Mouse (Mus musculus) limb, embryonic 14.5 days (tissue): Measurements from ENCODE around the gene Gm364. TPM values are rescaled to one million over a fixed set of nuclear protein-coding genes. Genes with fewer than 3 reads are reported as not detected.

Source experiments
- ATAC-seq: fragments of 200-750 bp; cut with Nextera tagmentation; 2 replicates; pipeline ENCODE4 v1.8.0; 2017; ENCODE audit warnings: low read depth, moderate number of reproducible peaks, moderate TSS enrichment; ENCODE audit not compliant: low FRiP score
- DNase-seq: peaks from one replicate; pipeline ENCODE4 v3.0.0-alpha.2; 2015; ENCODE audit warnings: low spot score
- H3K27ac ChIP-seq: fragments of 300-500 bp; sonication (generic); replicated peaks from 2 replicates; pipeline ENCODE4 v1.5.1; 2014; ENCODE audit warnings: low read depth, mild to moderate bottlenecking, low read length, moderate library complexity, mixed read lengths
- H3K27me3 ChIP-seq: fragments of 300-500 bp; sonication (generic); 2 replicates; pipeline ENCODE4 v1.6.1; 2014; ENCODE audit warnings: low read length, mixed read lengths; ENCODE audit not compliant: control insufficient read depth, insufficient read depth
- H3K36me3 ChIP-seq: fragments of 300-500 bp; sonication (generic); 2 replicates; pipeline ENCODE4 v1.6.1; 2014; ENCODE audit warnings: mild to moderate bottlenecking, low read length, moderate library complexity, mixed read lengths; ENCODE audit not compliant: control insufficient read depth, insufficient read depth
- H3K4me1 ChIP-seq: fragments of 300-500 bp; sonication (generic); 2 replicates; pipeline ENCODE4 v1.6.1; 2014; ENCODE audit warnings: antibody characterized with exemption, low read length, mixed read lengths; ENCODE audit not compliant: control insufficient read depth, insufficient read depth
- H3K4me2 ChIP-seq: fragments of 300-500 bp; sonication (generic); replicated peaks from 2 replicates; pipeline ENCODE4 v1.6.1; 2014; ENCODE audit warnings: low read depth, mild to moderate bottlenecking, low read length, moderate library complexity; ENCODE audit not compliant: severe bottlenecking
- H3K4me3 ChIP-seq: fragments of 300-500 bp; sonication (generic); replicated peaks from 2 replicates; pipeline ENCODE4 v1.5.1; 2014; ENCODE audit warnings: low read length
- H3K9ac ChIP-seq: fragments of 300-500 bp; sonication (generic); 2 replicates; pipeline ENCODE4 v1.6.1; 2014; ENCODE audit warnings: mild to moderate bottlenecking, low read depth, low read length, moderate library complexity; ENCODE audit not compliant: severe bottlenecking
- H3K9me3 ChIP-seq: fragments of 300-500 bp; sonication (generic); 2 replicates; pipeline ENCODE4 v1.6.1; 2016; ENCODE audit warnings: low read length; ENCODE audit not compliant: control insufficient read depth
- POLR2A ChIP-seq: fragments of 200-500 bp; IDR thresholded peaks from 2 replicates; pipeline ENCODE4 v1.8.0; 2012; ENCODE audit warnings: inconsistent platforms, mild to moderate bottlenecking, moderate library complexity, borderline replicate concordance; ENCODE audit not compliant: insufficient read depth, insufficient read length; ENCODE audit errors: extremely low read depth
- WGBS: fragments of 180-500 bp; shearing (Covaris S2); extraction: QIAGEN DNeasy Blood & Tissue Kit; methylation state at CpG from one replicate; pipeline ENCODE4 v1.1.7; 2014; 5-methylcytosine and 5-hydroxymethylcytosine counted together
- polyA plus RNA-seq, 2 experiments: library from polyadenylated mRNA; depleted of rRNA in 1 of 2; stranded (reverse) in 1 of 2; unstranded in 1 of 2; fragments of >200 nt; fragmentation: Nextera tagmentation in 1 of 2; extraction: Ambion mirVana in 1 of 2; gene quantifications; 2 replicates each; pipeline versions ENCODE4 v1.2.1 to v1.2.3; 2012 to 2014

Gm364 gene
- polyA plus RNA-seq, 2 experiments = not detected

DNA sequence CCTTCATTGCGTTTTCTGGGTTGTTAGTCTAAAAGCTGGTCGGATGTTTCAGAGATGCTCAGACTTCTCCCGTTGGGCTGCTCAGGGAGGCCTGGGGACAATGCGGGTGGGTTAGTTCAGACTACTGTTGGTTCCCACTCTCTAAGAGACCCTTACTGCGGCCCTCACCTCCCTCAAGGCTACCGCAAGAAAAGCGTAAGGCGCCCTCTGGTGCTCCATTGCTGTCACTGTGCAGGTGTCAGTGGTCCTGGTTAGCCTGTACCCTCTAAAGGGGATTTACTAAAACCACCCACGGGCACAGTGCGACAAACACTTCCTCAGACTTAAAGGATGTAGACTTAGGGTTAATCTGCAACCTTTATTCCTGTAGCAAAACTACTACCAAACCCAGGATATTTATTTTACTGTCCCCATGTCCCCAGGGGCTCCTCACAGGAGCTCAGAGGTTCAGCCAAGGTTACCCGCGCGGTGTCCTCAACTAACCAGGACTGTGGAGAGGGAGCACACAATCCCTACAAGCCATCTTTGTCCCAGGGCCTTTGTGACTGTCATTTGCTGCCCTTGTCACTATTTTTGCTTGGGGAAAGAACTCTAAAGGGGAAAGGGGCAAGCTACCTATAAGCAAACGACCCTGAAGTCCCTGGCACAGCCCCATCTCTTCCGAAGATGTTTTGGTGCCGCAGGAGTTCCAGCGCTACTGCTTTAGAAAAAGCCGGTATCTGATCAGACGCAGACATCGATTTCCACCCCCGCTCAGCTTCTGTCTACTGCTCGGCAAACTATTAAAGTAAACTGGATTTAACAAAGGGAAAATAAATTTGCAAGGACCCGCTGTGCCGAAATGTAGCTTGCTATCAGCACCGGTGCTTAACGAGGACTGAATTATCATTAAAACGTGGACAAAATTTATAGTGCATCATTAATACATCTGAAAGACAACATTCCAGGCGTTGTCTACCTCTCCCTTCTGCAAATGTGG, 112.5 kb downstream of the Gm364 start:
- H3K9ac ChIP-seq = no peak overlapping the region
- ATAC-seq = no peak
- WGBS = 30% methylated on average over 28 of the region's 28 CpGs
- H3K9me3 ChIP-seq = no peaks in the 10 kb centered on the region
- no peak overlapping the region for H3K27ac ChIP-seq
- H3K27me3 ChIP-seq = no peaks in the 10 kb centered on the region
- no peak overlapping the region for H3K4me3 ChIP-seq
- H3K4me1 ChIP-seq = no peaks in the 10 kb centered on the region
- no peak overlapping the region; the same call in 1 of the 2 replicates for H3K4me2 ChIP-seq
- H3K36me3 ChIP-seq = no peaks in the 10 kb centered on the region
- TF ChIP-seq POLR2A = no peak
- no peak for DNase-seq

Other genes with a start within 250 kb of the Gm364 start
- not detected in 2 replicates for gene Cd40lg, start 197.0 kb upstream of the Gm364 start, polyA plus RNA-seq (2012; rRNA removed)
- gene Cd40lg, start 197.0 kb upstream of the Gm364 start, polyA plus RNA-seq (2014; fragmentation: Nextera tagmentation; extraction: Ambion mirVana) = not detected in 2 replicates
- 16.8 and 17.0 TPM in 2 replicates for gene Arhgef6, start 70.4 kb upstream of the Gm364 start, polyA plus RNA-seq (2012; rRNA removed)
- gene Arhgef6, start 70.4 kb upstream of the Gm364 start, polyA plus RNA-seq (2014; fragmentation: Nextera tagmentation; extraction: Ambion mirVana) = 13.4 and 14.9 TPM in 2 replicates
- gene Rbmx, start 16.1 kb upstream of the Gm364 start, polyA plus RNA-seq (2012; rRNA removed) = 111 and 149 TPM in 2 replicates
- 127 and 141 TPM in 2 replicates for gene Rbmx, start 16.1 kb upstream of the Gm364 start, polyA plus RNA-seq (2014; fragmentation: Nextera tagmentation; extraction: Ambion mirVana)
- 0.01 and 0.03 TPM in 2 replicates for gene Gpr101, start 94.6 kb downstream of the Gm364 start, polyA plus RNA-seq (2012; rRNA removed)
- not detected in 2 replicates for gene Gpr101, start 94.6 kb downstream of the Gm364 start, polyA plus RNA-seq (2014; fragmentation: Nextera tagmentation; extraction: Ambion mirVana)